Mouse (Mus musculus): ENCODE measurements around the gene Syk.

GRCm38 (mm10) chr13:52647996-52648712 lies 65.2 kb downstream of the Syk start:
- TF ChIP-seq CTCF (IDR thresholded peaks at IDR 0.05; ENCODE audit: low read depth, low read length) (no peak), POLR2AphosphoS5 (IDR thresholded peaks at IDR 0.05; ENCODE audit: insufficient replicate concordance, low read depth, low read length) (no peak), GATA1 (IDR thresholded peaks at IDR 0.05; ENCODE audit: borderline replicate concordance, low read length) (no peak)
